Mouse (Mus musculus) bone marrow, adult 2 months (tissue): ENCODE results near the gene Nup50. TPM values are rescaled to one million over a fixed set of nuclear protein-coding genes. Genes with fewer than 3 reads are reported as not detected.

Experiments
- H3K27ac ChIP-seq: fragments of 200-500 bp; 2 replicates; pipeline ENCODE4 v1.5.1; 2012; ENCODE audit warnings: low read depth, mild to moderate bottlenecking, control low read depth, inconsistent platforms, low read length; ENCODE audit not compliant: control insufficient read depth, poor library complexity, insufficient read depth
- H3K4me1 ChIP-seq: fragments of 200-500 bp; 2 replicates; pipeline ENCODE4 v1.6.1; 2011; ENCODE audit warnings: low read length; ENCODE audit not compliant: control insufficient read depth, insufficient read depth
- H3K4me3 ChIP-seq: fragments of 200-500 bp; replicated peaks from 2 replicates; pipeline ENCODE3; 2011; ENCODE audit warnings: mild to moderate bottlenecking, low read depth, low read length, control low read depth; ENCODE audit not compliant: control insufficient read depth
- CTCF ChIP-seq: fragments of 200-500 bp; IDR thresholded peaks from 2 replicates; pipeline ENCODE4 v1.5.1; 2011; ENCODE audit warnings: low read length, control low read depth; ENCODE audit not compliant: control insufficient read depth, insufficient read depth
- POLR2A ChIP-seq: fragments of 200-500 bp; IDR thresholded peaks from 2 replicates; pipeline ENCODE4 v1.6.1; 2011; ENCODE audit warnings: low read depth, mild to moderate bottlenecking, control low read depth, low read length, borderline replicate concordance; ENCODE audit not compliant: control insufficient read depth
- WGBS: fragments of 180-500 bp; shearing (Covaris S2); methylation state at CpG from one replicate; pipeline ENCODE4 v1.1.7; 2018; 5-methylcytosine and 5-hydroxymethylcytosine counted together
- polyA plus RNA-seq: library from polyadenylated mRNA; stranded (reverse); fragments of >200 nt; gene quantifications from 2 replicates; pipeline ENCODE4 v1.2.4, GENCODE M21; 2011; ENCODE audit warnings: low replicate concordance; ENCODE audit not compliant: missing spikeins, insufficient read depth, insufficient read length

The Nup50 gene
- polyA plus RNA-seq, 1 experiment, result 40.7 TPM

GRCm38 (mm10) chr15:84987874-84988825 is 64.9 kb downstream of the Nup50 start, which contains the start of gene 5031439G07Rik:
5031439G07Rik (minus strand) TSS chr15:84988551.
- TF ChIP-seq POLR2A (peak; percentile 63), CTCF (no peak)
- WGBS, result 1% methylated on average over 54 of the region's 59 CpGs
- peaks cover 3% of the 10 kb centered on the region; the same call in 1 of the 2 replicates for H3K4me1 ChIP-seq
- H3K27ac ChIP-seq, result peak within 1 kb of the TSS; percentile 83
- peak within 1 kb of the TSS; percentile 87 for H3K4me3 ChIP-seq

GRCm38 (mm10) chr15:84989098-84989497 is 65.9 kb downstream of the Nup50 start:
- 68% methylated on average over 3 of the region's 3 CpGs for WGBS
- TF ChIP-seq POLR2A (no peak), CTCF (no peak)

GRCm38 (mm10) chr15:84989771-84990170 is 66.6 kb downstream of the Nup50 start:
- TF ChIP-seq POLR2A (no peak), CTCF (no peak)
- Histone ChIP-seq H3K4me1 (peaks cover 10% of the 10 kb centered on the region), H3K4me3 (no peak overlapping the region), H3K27ac (no peak overlapping the region)
- 74% methylated on average over 7 of the region's 7 CpGs for WGBS

More at GRCm38 (mm10) chr15:84989098-84989497, 65.9 kb downstream of the Nup50 start:
- peaks cover 6% of the 10 kb centered on the region for H3K4me1 ChIP-seq
- no peak overlapping the region for H3K4me3 ChIP-seq
- H3K27ac ChIP-seq, result no peak overlapping the region

Other genes with a start within 250 kb of the Nup50 start
- not detected in 2 replicates for gene Arhgap8, start 203.4 kb upstream of the Nup50 start, polyA plus RNA-seq
- 9.5 TPM in 1 of 2 replicates, not detected in the other for gene Phf21b, start 67.4 kb upstream of the Nup50 start, polyA plus RNA-seq
- 0.92 and 1.0 TPM in 2 replicates for gene Gm29666, start 3.4 kb upstream of the Nup50 start, polyA plus RNA-seq
- 11.9 and 14.9 TPM in 2 replicates for gene 5031439G07Rik, start 65.1 kb downstream of the Nup50 start, polyA plus RNA-seq
- not detected in 2 replicates for gene Upk3a, start 93.7 kb downstream of the Nup50 start, polyA plus RNA-seq
- gene Fam118a, start 105.5 kb downstream of the Nup50 start, polyA plus RNA-seq, result 2.0 and 8.7 TPM in 2 replicates
- 0.62 TPM in 1 of 2 replicates, not detected in the other for gene Smc1b, start 208.6 kb downstream of the Nup50 start, polyA plus RNA-seq
- not detected in 2 replicates for gene Ribc2, start 208.7 kb downstream of the Nup50 start, polyA plus RNA-seq